Mouse (Mus musculus): ENCODE results near the gene Atg10.

Atg10 gene

DNA sequence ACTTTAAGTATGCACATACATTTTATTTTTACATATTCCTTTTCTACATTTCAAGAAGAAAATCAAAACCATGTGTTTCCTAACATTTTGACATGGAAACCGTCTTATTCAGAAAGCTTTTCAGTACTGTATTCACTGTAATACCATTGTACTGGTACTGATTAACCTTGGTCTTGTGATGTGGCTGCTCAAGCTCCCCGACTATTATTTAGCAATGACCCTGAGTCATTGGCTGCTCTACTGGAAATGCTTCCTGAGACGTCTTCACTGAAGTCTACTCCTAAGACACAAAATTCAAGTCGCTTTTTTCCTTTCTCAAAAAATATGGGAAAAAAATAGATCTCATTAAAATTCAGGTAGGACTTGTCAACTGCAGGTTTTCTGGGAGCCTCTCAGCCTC lies 105.6 kb downstream of the Atg10 start:
- no peak for DNase-seq (ENCODE audit: low read depth, low spot score)

- no peak for DNase-seq (ENCODE audit: low read depth, low spot score)
Observed at GRCm38 (mm10) chr13:91114880-91115279, 108.9 kb downstream of the Atg10 start.

GRCm38 (mm10) chr13:91107308-91107946 lies 116.3 kb downstream of the Atg10 start:
- DNase-seq (ENCODE audit: low read depth, low spot score): no peak

DNA sequence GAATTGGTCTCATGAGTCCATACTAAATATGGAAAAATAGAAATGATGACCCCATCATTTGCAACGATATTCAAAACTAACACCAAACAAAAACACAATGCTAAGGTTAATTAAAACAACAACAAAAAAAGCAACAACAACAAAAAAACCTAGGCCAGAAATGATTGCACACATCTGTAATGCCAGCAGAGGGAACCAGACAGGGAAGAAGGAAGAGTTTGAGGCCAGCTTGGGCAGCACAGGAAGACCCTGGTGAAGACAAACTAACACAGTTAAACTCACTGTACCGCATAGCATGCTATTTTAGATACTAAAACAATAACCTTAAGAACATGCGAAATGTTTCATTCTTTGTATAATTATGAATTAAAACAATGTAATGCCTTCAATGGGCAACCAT lies 121.5 kb downstream of the Atg10 start:
- DNase-seq (ENCODE audit: low read depth, low spot score): no peak

DNA sequence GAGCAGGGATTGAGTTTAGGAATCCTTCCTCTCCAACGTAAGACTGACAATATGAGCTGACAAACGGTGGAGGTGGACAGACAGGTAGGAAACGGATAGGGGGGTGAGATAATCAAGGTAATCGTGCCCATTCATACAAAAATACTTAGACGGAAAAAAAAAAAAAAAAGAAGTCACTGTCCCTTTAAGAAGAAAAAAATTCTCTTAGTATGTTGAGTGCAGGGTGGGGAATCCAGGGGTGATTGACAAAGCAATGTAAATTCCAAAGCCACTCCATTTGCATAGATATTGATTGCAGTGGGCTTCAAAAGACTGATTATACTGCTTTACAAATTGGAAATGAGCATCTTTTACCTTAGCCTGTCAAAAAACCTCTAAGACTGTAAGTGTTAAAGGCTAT lies 123.4 kb downstream of the Atg10 start:
- no peak for DNase-seq (ENCODE audit: low read depth, low spot score)

- DNase-seq (ENCODE audit: low read depth, low spot score): no peak
Observed at GRCm38 (mm10) chr13:91094851-91095250, 128.9 kb downstream of the Atg10 start.

DNA sequence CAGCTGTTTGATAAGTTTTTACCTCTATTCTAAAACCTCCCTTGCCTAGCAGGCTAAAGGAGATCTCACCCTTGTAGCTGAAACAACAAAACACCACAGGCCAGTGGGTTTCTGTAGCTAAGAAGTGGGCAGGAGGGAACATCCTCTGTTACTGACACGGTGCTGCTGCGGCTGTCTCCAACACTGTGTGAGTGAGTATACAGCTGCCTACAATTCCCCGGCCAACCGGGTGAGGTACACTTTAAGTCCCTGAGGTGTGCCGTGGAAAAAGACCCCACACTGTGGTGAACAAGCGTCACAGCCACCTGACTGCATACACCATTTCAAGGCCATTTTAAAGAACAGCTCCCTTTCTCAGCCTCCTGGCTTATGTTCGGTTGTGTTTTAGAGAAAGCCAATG lies 129.6 kb downstream of the Atg10 start:
- peak; percentile 35 for DNase-seq (ENCODE audit: low read depth, low spot score)

GRCm38 (mm10) chr13:91093610-91094009 lies 130.2 kb downstream of the Atg10 start:
- DNase-seq (ENCODE audit: low read depth, low spot score): peak; percentile 29

GRCm38 (mm10) chr13:91093162-91093561 lies 130.6 kb downstream of the Atg10 start:
- DNase-seq (ENCODE audit: low read depth, low spot score): peak; percentile 49

DNA sequence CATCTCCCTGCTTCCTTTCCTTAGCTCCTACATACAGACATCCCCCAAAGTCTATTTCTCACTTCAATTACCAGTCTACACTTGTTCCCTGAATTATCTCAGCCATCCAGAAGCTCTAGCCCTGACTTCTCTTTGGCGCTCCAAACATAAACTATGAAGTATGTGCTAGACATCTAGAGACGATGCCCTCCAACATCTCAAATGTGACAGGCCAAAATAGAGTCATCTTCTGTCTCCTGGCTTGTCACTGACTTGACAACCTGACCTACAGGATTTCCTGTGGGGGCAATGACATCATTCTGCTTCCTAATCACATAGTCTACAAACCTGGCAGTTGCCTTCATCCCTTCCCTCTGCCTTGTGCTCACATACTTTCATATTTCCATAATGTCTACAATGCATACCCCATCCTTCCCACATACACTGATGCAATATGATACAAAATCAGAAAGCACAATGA lies 132.0 kb downstream of the Atg10 start:
- DNase-seq (ENCODE audit: low read depth, low spot score): no peak

DNA sequence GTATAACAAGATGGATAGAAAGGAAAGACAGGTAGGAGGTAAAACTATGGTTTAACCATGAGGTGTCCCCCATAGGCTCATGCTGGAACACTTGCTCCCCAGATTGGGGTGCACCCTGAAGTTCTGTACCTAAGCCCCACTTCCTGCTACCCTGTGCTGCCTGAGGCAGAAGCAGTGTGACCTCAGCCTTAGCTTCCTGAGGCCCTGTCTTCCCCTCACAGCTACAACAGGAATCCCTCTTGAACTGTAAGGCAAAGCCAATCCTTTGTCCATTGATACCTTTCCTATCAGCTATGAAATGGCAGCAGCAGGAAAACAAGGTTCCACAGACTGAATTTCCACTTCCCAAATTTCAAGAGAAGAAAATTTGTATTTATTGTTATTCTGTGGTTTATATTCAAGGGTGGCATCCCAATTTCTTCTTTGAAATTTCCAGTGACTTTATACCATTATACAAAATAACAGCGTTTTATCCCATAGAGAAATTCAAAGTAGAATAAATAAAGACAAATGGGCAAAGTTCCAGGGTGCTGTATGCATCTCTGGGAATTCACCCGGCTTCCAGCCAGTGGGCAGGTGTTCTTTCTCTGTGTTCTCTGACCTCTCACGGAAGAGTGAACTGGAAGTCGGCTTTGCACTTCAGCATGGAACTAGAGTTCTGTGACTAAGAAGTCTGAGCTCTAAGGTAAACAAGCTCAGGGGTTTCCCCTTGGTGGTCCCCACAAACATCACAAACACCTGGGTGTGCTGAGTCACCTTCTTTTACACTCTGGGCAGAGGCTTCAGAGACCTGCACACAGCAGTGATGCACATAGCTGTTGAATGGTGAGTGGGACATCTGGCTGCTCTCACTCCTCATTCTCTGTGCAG lies 132.7 kb downstream of the Atg10 start:
- DNase-seq (ENCODE audit: low read depth, low spot score): no peak

DNA sequence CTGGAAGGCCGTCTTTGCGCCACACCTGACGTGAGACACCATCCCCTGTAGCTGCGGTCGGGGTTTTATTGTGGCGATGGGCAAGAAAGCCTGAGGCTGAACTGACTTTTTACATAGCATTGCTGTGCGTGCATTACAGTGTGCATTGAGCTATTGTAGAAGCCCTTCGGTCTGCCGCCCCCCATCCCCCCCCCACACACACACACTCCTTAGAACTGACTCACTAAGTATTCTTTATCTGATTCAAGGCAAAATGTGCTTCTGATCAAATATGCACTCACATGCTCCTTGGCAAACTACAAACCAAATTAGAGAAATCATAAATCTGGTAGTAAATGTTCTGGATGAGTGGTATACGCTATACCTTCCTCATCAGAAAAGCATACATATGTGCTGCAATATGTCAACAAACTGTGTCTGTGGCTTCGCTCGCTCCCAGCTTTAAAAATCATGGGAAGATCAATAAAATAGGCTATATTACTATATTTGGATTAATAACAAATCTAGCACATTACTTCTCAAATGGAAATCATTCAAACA lies 137.3 kb downstream of the Atg10 start:
- no peak for DNase-seq (ENCODE audit: low read depth, low spot score)

GRCm38 (mm10) chr13:91072351-91072750 lies 151.4 kb downstream of the Atg10 start:
- DNase-seq (ENCODE audit: low read depth, low spot score): no peak

- DNase-seq (ENCODE audit: low read depth, low spot score): no peak
Observed at GRCm38 (mm10) chr13:91060871-91061270, 162.9 kb downstream of the Atg10 start.

GRCm38 (mm10) chr13:91048171-91048570 lies 175.6 kb downstream of the Atg10 start:
- no peak for DNase-seq (ENCODE audit: low read depth, low spot score)

DNA sequence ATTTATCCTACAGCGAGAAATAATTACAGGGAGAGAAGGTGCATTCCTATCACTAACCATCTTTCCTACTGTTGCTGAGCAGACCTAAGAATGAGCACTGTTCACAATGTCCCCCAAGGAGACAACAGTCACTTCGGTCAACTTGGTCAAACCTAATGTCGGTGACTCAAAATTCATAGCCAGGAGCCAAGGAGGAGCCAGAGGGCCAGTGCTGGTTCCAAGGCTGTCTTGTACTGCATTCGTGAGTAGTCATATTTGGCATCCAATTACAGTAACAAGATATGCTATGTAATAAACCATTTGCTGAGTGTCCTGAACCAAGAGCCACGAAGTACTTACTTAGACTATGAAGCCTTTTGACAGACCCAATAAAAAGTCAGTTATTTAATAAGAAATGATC lies 176.9 kb downstream of the Atg10 start:
- DNase-seq (ENCODE audit: low read depth, low spot score): no peak

GRCm38 (mm10) chr13:91041236-91041635 lies 182.5 kb downstream of the Atg10 start:
- DNase-seq (ENCODE audit: low read depth, low spot score): no peak

DNA sequence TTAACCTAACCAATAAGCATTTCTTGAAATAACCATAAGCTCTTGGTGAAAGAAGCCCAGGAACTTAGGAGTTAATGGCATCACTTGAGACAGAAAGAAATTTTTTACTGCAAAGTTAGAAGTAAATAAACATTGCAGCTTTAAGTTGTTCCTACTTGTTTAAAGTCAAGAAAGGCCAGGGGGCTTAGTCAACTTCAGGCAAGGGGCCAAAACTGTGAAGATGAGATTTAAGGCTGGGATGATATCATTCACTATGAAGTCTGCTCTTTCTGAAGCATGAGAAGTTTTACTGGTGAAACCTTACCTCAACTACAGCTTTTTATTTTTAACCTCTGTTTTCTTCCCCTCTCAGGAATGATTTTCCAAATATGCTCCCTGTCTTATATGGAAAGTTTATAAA lies 183.3 kb downstream of the Atg10 start:
- no peak for DNase-seq (ENCODE audit: low read depth, low spot score)

DNA sequence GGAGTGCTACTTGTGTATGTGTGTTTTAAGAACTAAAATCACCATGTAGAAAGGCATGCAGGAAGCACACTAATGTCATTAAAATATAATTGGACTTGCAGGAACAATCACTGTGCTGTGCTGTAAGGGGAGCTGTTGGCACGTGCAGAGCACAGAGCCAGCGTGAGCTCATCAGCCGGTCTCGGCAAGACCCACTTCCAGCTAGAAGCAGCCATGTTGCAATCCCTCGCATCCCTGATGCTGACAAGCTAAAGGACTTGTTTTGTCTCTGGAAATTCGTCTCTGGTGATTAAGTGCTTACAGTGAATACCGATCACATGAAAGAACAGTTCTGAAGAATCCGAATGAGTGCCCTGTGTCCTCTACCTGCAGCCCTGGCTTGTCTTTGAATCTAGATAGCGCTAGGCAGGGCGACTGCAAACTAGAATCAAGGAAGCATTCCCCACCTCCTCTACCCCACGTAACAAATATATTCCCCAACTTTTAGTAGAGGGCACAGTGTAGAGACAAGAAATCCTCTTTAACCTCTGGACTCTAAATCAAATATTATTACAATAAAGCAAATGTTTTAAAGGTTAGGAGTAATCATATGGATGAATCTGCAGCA lies 184.5 kb downstream of the Atg10 start:
- peak; percentile 57 for DNase-seq (ENCODE audit: low read depth, low spot score)

DNA sequence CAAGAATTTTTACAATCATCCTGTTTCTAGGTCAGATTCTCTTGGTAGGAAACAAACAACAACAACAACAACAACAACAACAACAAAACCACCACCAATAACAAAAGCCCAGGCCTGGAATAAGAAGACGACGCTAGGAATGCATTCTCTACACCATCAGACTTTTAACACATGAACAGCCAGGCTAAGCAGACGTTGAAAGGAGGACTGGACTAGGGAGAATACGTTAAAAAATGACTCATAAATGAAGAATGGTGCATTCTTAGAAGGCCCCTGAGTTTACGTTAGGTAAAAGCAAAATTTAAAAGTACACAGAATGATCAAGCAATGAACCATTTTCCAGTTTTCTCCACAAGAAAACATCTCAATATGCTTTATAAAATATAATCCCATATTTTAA lies 185.1 kb downstream of the Atg10 start:
- DNase-seq (ENCODE audit: low read depth, low spot score): no peak

DNA sequence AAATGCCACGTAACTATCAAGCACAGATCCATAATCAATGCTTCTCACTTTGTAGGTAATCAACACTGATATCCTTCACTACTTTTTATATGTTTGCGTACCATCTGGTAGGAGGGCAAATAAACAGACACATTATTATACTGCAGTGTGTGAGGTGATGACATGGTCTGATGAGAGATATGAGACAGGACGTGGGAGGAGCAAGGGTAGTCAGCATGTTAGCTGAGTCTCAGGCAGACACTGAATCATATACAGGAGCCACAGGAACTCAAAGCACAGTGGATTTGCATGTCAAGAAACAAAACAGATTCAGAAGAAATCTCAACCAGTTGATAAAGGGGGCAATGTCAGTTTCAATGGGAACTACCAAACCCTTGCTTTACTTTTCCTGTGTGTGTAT lies 185.7 kb downstream of the Atg10 start:
- DNase-seq (ENCODE audit: low read depth, low spot score): no peak

- no peak for DNase-seq (ENCODE audit: low read depth, low spot score)
Observed at GRCm38 (mm10) chr13:91037405-91037804, 186.4 kb downstream of the Atg10 start.

Data from forelimb bud, embryonic 11.5 days (tissue).